Mouse (Mus musculus): ENCODE results near the gene Uba52. TPM values are rescaled to one million over a fixed set of nuclear protein-coding genes. Genes with fewer than 3 reads are reported as not detected.
A peak's percentile ranks its signal among the peaks of the same experiment; 100 is the strongest.

Uba52 gene
- total RNA-seq, 2 experiments from 2014 or later, result 777 to 924 TPM

- intact Hi-C loops (cut with DNase I), result loop anchor here (5.0 kb wide), 1 partner anchor 167 kb away; no protein-coding TSS in a partner anchor
- Histone ChIP-seq H3K27ac (peak overlapping the region; percentile 98), H3K4me3 (peak overlapping the region; percentile 74)
- no peak for TF ChIP-seq CTCF (IDR thresholded peaks at IDR 0.05)
- no peak for DNase-seq
These were observed 1.2 kb downstream of the Uba52 start for GRCm38 (mm10) chr8:70509281-70509952.

- Histone ChIP-seq H3K4me3 (peak overlapping the region; percentile 89), H3K27ac (peak overlapping the region; percentile 99)
- intact Hi-C loops (cut with DNase I), result loop anchor here (5.0 kb wide), 1 partner anchor 165 kb away; no protein-coding TSS in a partner anchor
- DNase-seq, result no peak
- TF ChIP-seq CTCF (IDR thresholded peaks at IDR 0.05), result no peak
These were observed 3.6 kb downstream of the Uba52 start for GRCm38 (mm10) chr8:70507027-70507393.

GRCm38 (mm10) chr8:70506328-70507026 is 4.1 kb downstream of the Uba52 start, which contains the start of gene Rex1bd:
Gene Rex1bd (minus strand): TSS chr8:70506752.
- peak; percentile 90 for TF ChIP-seq CTCF (IDR thresholded peaks at IDR 0.05)
- Histone ChIP-seq H3K4me3 (peak within 1 kb of the TSS; percentile 89), H3K27ac (peak within 1 kb of the TSS; percentile 99)
- DNase-seq, result peak; percentile 95
- intact Hi-C loops (cut with DNase I), result loop anchor here (5.0 kb wide), 1 partner anchor 164 kb away; no protein-coding TSS in a partner anchor

- DNase-seq, result peak; percentile 55
- Histone ChIP-seq H3K27ac (peak overlapping the region; percentile 99), H3K4me3 (peak overlapping the region; percentile 89)
- TF ChIP-seq CTCF (IDR thresholded peaks at IDR 0.05), result no peak
- intact Hi-C loops (cut with DNase I), result loop anchor here (1.0 to 5.0 kb wide), 2 partner anchors 123 to 164 kb away; no protein-coding TSS in a partner anchor
These were observed 4.8 kb downstream of the Uba52 start for GRCm38 (mm10) chr8:70505698-70506327.

- DNase-seq, result peak; percentile 80
- Histone ChIP-seq H3K4me3 (peak overlapping the region; percentile 50), H3K27ac (peak overlapping the region; percentile 79)
- intact Hi-C loops (cut with DNase I), result loop anchor here (1.0 to 5.0 kb wide), 2 partner anchors 122 to 163 kb away; no protein-coding TSS in a partner anchor
- peak; percentile 94; the same call in 1 of the 2 replicates for TF ChIP-seq CTCF (IDR thresholded peaks at IDR 0.05)
These were observed 5.8 kb downstream of the Uba52 start for GRCm38 (mm10) chr8:70504851-70505250.

GRCm38 (mm10) chr8:70504291-70504716 is 6.3 kb downstream of the Uba52 start:
- Histone ChIP-seq H3K4me3 (peak overlapping the region; percentile 50), H3K27ac (peak overlapping the region; percentile 79)
- DNase-seq, result peak; percentile 89
- TF ChIP-seq CTCF (IDR thresholded peaks at IDR 0.05), result no peak
- intact Hi-C loops (cut with DNase I), result no loop called here

GRCm38 (mm10) chr8:70503062-70503750 is 7.4 kb downstream of the Uba52 start:
- Histone ChIP-seq H3K4me3 (peak overlapping the region; percentile 26; the same call in 1 of the 2 replicates), H3K27ac (no peak overlapping the region)
- TF ChIP-seq CTCF (IDR thresholded peaks at IDR 0.05), result peak; percentile 82
- peak; percentile 83 for DNase-seq
- intact Hi-C loops (cut with DNase I), result no loop called here

- no peak overlapping the region for H3K27ac ChIP-seq
- intact Hi-C loops (cut with DNase I), result no loop called here
- 0 out of 2 replicates have a peak overlapping the region, but pooled peaks have one; percentile 13 for H3K4me3 ChIP-seq
These were observed 8.1 kb downstream of the Uba52 start for GRCm38 (mm10) chr8:70502540-70502939.

GRCm38 (mm10) chr8:70501820-70502529 is 8.6 kb downstream of the Uba52 start:
- no peak overlapping the region for H3K4me3 ChIP-seq
- DNase-seq, result peak; percentile 82
- intact Hi-C loops (cut with DNase I), result no loop called here
- H3K27ac ChIP-seq, result no peak overlapping the region
- TF ChIP-seq CTCF (IDR thresholded peaks at IDR 0.05), result no peak

More at GRCm38 (mm10) chr8:70502540-70502939, 8.1 kb downstream of the Uba52 start:
- no peak for DNase-seq
- no peak for TF ChIP-seq CTCF (IDR thresholded peaks at IDR 0.05)

- no peak overlapping the region for H3K27ac ChIP-seq
- no peak for TF ChIP-seq CTCF (IDR thresholded peaks at IDR 0.05)
- H3K4me3 ChIP-seq, result no peak overlapping the region
- DNase-seq, result no peak
- intact Hi-C loops (cut with DNase I), result no loop called here
These were observed 10.0 kb downstream of the Uba52 start for GRCm38 (mm10) chr8:70500386-70501301.

- TF ChIP-seq CTCF (IDR thresholded peaks at IDR 0.05), result no peak
- no peak for DNase-seq
- intact Hi-C loops (cut with DNase I), result no loop called here
- no peak overlapping the region for H3K27ac ChIP-seq
- peak overlapping the region; percentile 6; the same call in 1 of the 2 replicates for H3K4me3 ChIP-seq
These were observed 14.9 kb downstream of the Uba52 start for GRCm38 (mm10) chr8:70495771-70496062.
